Mouse (Mus musculus) heart, postnatal 0 days (tissue): Measurements from ENCODE around the gene Pfdn6. TPM values are rescaled to one million over a fixed set of nuclear protein-coding genes. Genes with fewer than 3 reads are reported as not detected.

Source experiments
- ATAC-seq: fragments of 200-750 bp; cut with Nextera tagmentation; 2 replicates; pipeline ENCODE4 v1.8.0; 2017; ENCODE audit warnings: low read depth, moderate number of reproducible peaks, moderate library complexity; ENCODE audit not compliant: insufficient read depth
- DNase-seq: peaks from one replicate; pipeline ENCODE4 v3.0.0-alpha.2; 2016; ENCODE audit warnings: low spot score
- H3K27ac ChIP-seq: fragments of 300-500 bp; sonication (generic); 2 replicates; pipeline ENCODE4 v1.5.1; 2014; ENCODE audit warnings: low read depth, mild to moderate bottlenecking
- H3K27me3 ChIP-seq: fragments of 300-500 bp; sonication (generic); 2 replicates; pipeline ENCODE4 v1.6.1; 2014; ENCODE audit warnings: low read length, mixed read lengths; ENCODE audit not compliant: control insufficient read depth, insufficient read depth
- H3K36me3 ChIP-seq: fragments of 300-500 bp; sonication (generic); replicated peaks from 2 replicates; pipeline ENCODE4 v1.6.1; 2014; ENCODE audit warnings: low read length, mixed read lengths; ENCODE audit not compliant: control insufficient read depth, insufficient read depth
- H3K4me1 ChIP-seq: fragments of 300-500 bp; sonication (generic); 2 replicates; pipeline ENCODE4 v1.6.1; 2014; ENCODE audit warnings: antibody characterized with exemption; ENCODE audit not compliant: control insufficient read depth, insufficient read depth
- H3K4me2 ChIP-seq: fragments of 300-500 bp; sonication (generic); 2 replicates; pipeline ENCODE4 v1.6.1; 2014; ENCODE audit warnings: low read depth, mild to moderate bottlenecking, low read length, moderate library complexity
- H3K4me3 ChIP-seq: fragments of 300-500 bp; sonication (generic); 2 replicates; pipeline ENCODE4 v1.5.1; 2014; ENCODE audit warnings: low read depth, low read length
- H3K9ac ChIP-seq: fragments of 300-500 bp; sonication (generic); replicated peaks from 2 replicates; pipeline ENCODE4 v1.6.1; 2014; ENCODE audit warnings: low read depth, low read length, mixed read lengths
- H3K9me3 ChIP-seq: fragments of 300-500 bp; sonication (generic); replicated peaks from 2 replicates; pipeline ENCODE4 v1.6.1; 2016; ENCODE audit warnings: low read length; ENCODE audit not compliant: control insufficient read depth
- CTCF ChIP-seq: IDR thresholded peaks from 2 replicates; pipeline ENCODE4 v1.5.1; 2016; ENCODE audit warnings: antibody characterized with exemption, control low read depth, low read depth
- EP300 ChIP-seq: IDR thresholded peaks from 2 replicates; pipeline ENCODE4 v1.6.1; 2016; ENCODE audit warnings: antibody characterized with exemption, low read depth
- WGBS: fragments of 180-500 bp; shearing (Covaris S2); extraction: QIAGEN DNeasy Blood & Tissue Kit; methylation state at CpG from one replicate; pipeline ENCODE4 v1.1.7; 2014; 5-methylcytosine and 5-hydroxymethylcytosine counted together
- polyA plus RNA-seq: library from polyadenylated mRNA; unstranded; fragments of >200 nt; fragmentation: Nextera tagmentation; extraction: Ambion mirVana; gene quantifications from 2 replicates; pipeline ENCODE4 v1.2.1, GENCODE M21; 2015
- total RNA-seq: library from RNA; depleted of rRNA; stranded (reverse); fragments of >200 nt; gene quantifications from 2 replicates; pipeline ENCODE4 v1.2.3, GENCODE M21; 2014; ENCODE audit warnings: low replicate concordance

The Pfdn6 gene
- total and polyA plus RNA-seq, 2 experiments from 2014 or later, result 77.4 to 123 TPM

DNA sequence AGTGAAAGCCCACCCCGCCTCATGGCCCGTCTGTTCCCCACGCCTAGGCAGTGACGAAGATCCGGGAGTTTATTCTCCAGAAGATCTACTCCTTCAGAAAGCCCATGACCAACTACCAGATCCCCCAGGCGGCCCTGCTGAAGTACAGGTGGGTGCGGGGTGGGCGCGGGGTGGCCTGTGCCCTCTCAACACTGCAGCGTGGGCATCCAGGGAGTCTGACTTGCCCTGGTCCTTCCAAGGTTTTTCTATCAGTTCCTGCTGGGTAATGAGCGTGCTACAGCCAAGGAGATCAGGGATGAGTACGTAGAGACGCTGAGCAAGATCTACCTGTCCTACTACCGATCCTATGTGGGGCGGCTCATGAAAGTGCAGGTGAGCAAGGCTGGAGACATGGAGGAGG is 19.8 kb upstream of the Pfdn6 start:
- ATAC-seq, result no peak
- WGBS, result 93% methylated on average over 15 of the region's 15 CpGs
- Histone ChIP-seq H3K36me3 (peaks cover 49% of the 10 kb centered on the region), H3K9ac (no peak overlapping the region), H3K27me3 (no peaks in the 10 kb centered on the region), H3K4me2 (no peak overlapping the region), H3K4me3 (no peak overlapping the region), H3K9me3 (no peaks in the 10 kb centered on the region), H3K4me1 (peaks cover 6% of the 10 kb centered on the region; the same call in 1 of the 2 replicates), H3K27ac (no peak overlapping the region)
- no peak for TF ChIP-seq CTCF
- no peak for TF ChIP-seq EP300
- DNase-seq, result no peak

DNA sequence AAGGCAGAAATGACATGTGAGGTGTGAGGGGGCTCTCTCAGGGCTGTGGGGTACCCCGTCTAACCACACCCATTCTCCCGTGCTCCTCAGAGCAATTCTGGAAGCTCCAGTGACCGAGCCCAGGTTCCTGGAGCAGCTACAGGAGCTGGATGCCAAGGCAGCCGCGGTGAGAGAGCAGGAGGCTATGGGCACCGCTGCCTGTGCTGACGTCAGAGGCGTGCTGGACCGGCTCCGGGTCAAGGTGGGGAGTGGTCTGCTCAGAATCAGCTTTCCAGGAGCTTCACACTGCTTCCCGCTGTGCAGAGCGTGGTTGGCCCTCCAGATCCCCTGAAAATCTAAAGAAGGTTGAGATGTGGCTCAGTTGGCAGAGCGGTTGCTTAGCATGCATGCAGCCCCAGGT is 19.0 kb upstream of the Pfdn6 start:
- H3K36me3 ChIP-seq, result peaks cover 46% of the 10 kb centered on the region
- no peak overlapping the region for H3K4me2 ChIP-seq
- no peak overlapping the region for H3K4me3 ChIP-seq
- TF ChIP-seq EP300 (no peak), CTCF (no peak)
- WGBS, result 95% methylated on average over 13 of the region's 13 CpGs
- peaks cover 13% of the 10 kb centered on the region for H3K4me1 ChIP-seq
- no peaks in the 10 kb centered on the region for H3K9me3 ChIP-seq
- H3K9ac ChIP-seq, result no peak overlapping the region
- DNase-seq (no peak), ATAC-seq (no peak)
- H3K27me3 ChIP-seq, result no peaks in the 10 kb centered on the region
- H3K27ac ChIP-seq, result no peak overlapping the region

DNA sequence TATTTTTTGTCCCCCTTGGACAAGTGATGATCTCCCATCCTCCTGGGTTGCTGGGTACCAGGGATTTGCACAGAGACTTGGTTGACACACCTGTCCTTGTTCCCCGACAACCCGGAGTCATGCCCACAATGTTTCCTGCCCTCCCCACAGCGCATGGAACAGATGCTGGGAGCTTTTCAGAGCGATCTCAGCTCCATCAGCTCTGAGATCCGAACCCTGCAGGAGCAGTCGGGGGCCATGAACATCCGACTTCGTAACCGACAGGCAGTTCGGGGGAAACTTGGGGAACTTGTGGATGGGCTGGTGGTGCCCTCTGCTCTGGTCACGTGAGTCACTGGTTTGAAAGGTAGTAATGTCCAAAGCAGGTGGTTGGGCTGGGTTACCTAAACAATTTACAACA is 18.3 kb upstream of the Pfdn6 start:
- Histone ChIP-seq H3K27ac (no peak overlapping the region), H3K36me3 (peaks cover 40% of the 10 kb centered on the region), H3K27me3 (no peaks in the 10 kb centered on the region), H3K4me3 (no peak overlapping the region), H3K9ac (no peak overlapping the region), H3K9me3 (no peaks in the 10 kb centered on the region), H3K4me1 (peaks cover 15% of the 10 kb centered on the region), H3K4me2 (no peak overlapping the region)
- ATAC-seq, result no peak
- 90% methylated on average over 11 of the region's 11 CpGs for WGBS
- DNase-seq, result no peak
- no peak for TF ChIP-seq CTCF
- no peak for TF ChIP-seq EP300

DNA sequence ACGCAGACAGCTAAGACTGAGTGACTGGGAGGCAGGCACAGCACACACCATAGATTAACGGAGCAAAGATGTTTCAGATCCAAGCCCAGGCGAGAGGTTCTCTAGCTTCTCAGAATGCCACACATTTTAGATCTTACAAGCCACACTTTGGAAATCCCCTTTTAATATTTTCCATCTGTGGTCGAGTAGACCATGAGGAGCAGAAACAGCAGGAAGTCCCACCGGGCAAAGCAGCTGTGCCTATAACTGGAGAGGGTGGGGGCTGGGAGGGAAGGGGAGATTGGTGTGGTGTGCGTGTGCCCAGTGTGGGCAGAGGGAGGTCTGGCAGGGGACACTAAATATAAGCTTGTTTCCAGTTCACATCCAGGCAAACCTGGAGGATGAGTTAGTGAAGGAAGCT is 17.4 kb upstream of the Pfdn6 start:
- Histone ChIP-seq H3K36me3 (peaks cover 40% of the 10 kb centered on the region), H3K4me3 (no peak overlapping the region), H3K27me3 (no peaks in the 10 kb centered on the region), H3K4me2 (no peak overlapping the region), H3K9me3 (no peaks in the 10 kb centered on the region), H3K4me1 (peaks cover 15% of the 10 kb centered on the region), H3K27ac (no peak overlapping the region), H3K9ac (no peak overlapping the region)
- ATAC-seq, result no peak
- WGBS, result 81% methylated on average over 6 of the region's 6 CpGs
- TF ChIP-seq EP300 (no peak), CTCF (no peak)
- no peak for DNase-seq

DNA sequence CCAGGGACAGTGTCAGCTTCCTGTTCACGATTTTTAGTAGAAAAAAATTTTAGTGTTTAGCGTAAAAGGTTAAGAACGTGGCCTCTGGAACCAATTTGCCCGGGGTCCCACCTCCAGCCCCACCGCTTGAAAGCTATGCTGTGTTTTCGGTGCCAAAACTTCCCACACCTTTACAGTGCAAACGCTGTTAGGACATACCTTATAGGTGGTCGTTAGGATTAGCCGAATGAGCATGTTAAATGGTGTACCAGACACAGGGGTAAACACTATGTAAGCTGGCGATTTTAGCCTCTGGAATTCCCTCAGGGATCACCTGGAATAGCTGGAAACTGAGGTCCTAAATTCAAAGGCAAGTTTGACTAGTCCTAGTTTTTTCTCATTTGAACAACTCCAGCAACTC is 16.2 kb upstream of the Pfdn6 start:
- H3K27ac ChIP-seq, result peak overlapping the region; percentile 93
- 4% methylated on average over 10 of the region's 10 CpGs for WGBS
- H3K4me3 ChIP-seq, result peak overlapping the region; percentile 87
- no peaks in the 10 kb centered on the region for H3K9me3 ChIP-seq
- H3K4me2 ChIP-seq, result peak overlapping the region; percentile 70
- no peaks in the 10 kb centered on the region for H3K27me3 ChIP-seq
- H3K36me3 ChIP-seq, result peaks cover 41% of the 10 kb centered on the region
- DNase-seq (no peak), ATAC-seq (no peak)
- no peak for TF ChIP-seq EP300
- no peak for TF ChIP-seq CTCF
- H3K9ac ChIP-seq, result peak overlapping the region; percentile 77
- H3K4me1 ChIP-seq, result peaks cover 24% of the 10 kb centered on the region

DNA sequence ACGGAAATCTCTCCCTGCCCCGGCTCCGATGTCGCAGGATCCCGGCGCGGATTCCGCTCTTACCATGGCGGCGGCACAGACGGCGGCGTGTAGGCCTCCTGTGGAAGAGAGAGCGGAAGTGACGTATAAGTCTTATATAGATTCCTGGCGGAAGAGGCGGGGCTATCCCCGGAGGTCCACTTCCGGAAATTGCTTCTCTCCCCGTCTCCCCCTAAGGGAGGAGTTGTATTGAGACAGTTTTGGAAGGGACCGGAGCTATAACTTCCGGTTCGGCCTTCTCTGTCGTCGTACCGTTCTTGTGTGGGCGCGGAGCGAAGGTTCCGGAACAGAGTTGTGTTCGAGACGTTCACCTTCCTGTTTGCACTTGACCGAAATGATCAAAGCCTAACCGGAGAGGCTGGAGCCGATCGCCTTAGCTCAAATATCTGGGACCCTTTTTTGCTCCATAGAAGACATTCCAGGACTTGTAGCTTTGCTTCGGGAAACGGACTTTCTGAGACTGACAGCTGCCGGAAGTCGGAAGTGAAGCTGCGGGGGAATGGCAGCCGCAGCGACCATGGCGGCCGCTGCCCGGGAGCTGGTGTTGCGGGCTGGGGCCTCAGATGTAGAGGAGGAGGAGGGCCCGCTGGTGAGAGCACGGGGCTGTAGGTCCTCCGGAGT is 15.5 kb upstream of the Pfdn6 start, which contains the start of the genes Vps52 and Rps18:
Gene Vps52 (plus strand): TSS at position 258 of the 660 bp plus-strand sequence.
Gene Rps18 (minus strand): TSS at position 447 of the 660 bp plus-strand sequence.
- WGBS, result under 1% methylated on average over 50 of the region's 50 CpGs
- Histone ChIP-seq H3K27ac (peak within 1 kb of the TSS; percentile 94), H3K9ac (peak within 1 kb of the TSS; percentile 98), H3K4me1 (peaks cover 29% of the 10 kb centered on the region), H3K27me3 (no peaks in the 10 kb centered on the region), H3K36me3 (peaks cover 41% of the 10 kb centered on the region), H3K9me3 (no peaks in the 10 kb centered on the region), H3K4me3 (peak within 1 kb of the TSS; percentile 87), H3K4me2 (peak within 1 kb of the TSS; percentile 94)
- peak; percentile 98 for DNase-seq
- TF ChIP-seq EP300, result peak; percentile 88
- peak; percentile 24; the same call in 1 of the 2 replicates for TF ChIP-seq CTCF
- ATAC-seq, result peak; percentile 90
